In the genomic region with DNA sequence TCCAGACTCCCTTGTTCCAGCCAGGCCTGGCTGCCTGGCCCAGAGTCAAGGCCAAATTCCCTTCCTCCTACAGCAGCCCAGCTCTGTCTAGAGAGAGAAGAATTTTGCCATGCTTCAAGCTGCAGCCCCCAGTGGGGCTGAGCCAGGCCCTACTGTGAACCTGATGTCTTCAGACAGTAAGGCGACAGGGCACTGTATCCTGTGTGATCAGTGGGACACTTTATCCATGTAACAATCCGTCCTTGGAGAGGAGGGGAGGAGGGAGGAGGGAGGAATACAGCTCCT, we compare ENCODE assay signal across 8 mouse cellular contexts. TPM values are rescaled to one million over a fixed set of nuclear protein-coding genes. Genes with fewer than 3 reads are reported as not detected.
DNase-seq lines count a peak whose midpoint lies in the region; ATAC-seq lines count a peak whose summit lies in the region.

No protein-coding gene starts in this region.

- no peaks in the 10 kb centered on the region for H3K9me3 ChIP-seq in kidney, embryonic 15.5 days (replicated peaks)
- no peaks in the 10 kb centered on the region for H3K9me3 ChIP-seq in embryonic facial prominence, embryonic 15.5 days (replicated peaks)
- H3K9me3 ChIP-seq in intestine, embryonic 16.5 days (ENCODE audit: control insufficient read depth, low read length): no peaks in the 10 kb centered on the region

- peak overlapping the region; percentile 84; the same call in 1 of the 2 replicates for H3K27ac ChIP-seq in kidney, embryonic 15.5 days
- peak overlapping the region; percentile 87; the same call in 1 of the 2 replicates for H3K27ac ChIP-seq in embryonic facial prominence, embryonic 15.5 days (replicated peaks)
- H3K27ac ChIP-seq in intestine, embryonic 16.5 days (ENCODE audit: low read length): peak overlapping the region; percentile 81

- peaks cover 43% of the 10 kb centered on the region for H3K4me1 ChIP-seq in kidney, embryonic 15.5 days
- H3K4me1 ChIP-seq in embryonic facial prominence, embryonic 15.5 days: peaks cover 43% of the 10 kb centered on the region
- H3K4me1 ChIP-seq in intestine, embryonic 16.5 days (ENCODE audit: control insufficient read depth, insufficient read depth, low read length): peaks cover 14% of the 10 kb centered on the region; the same call in 1 of the 2 replicates

- no peak for ATAC-seq in kidney, embryonic 15.5 days (replicated peaks; ENCODE audit: low FRiP score)
- 0 out of 2 replicates have a peak, but pooled peaks have one; percentile 36 for ATAC-seq in embryonic facial prominence, embryonic 15.5 days (ENCODE audit: insufficient number of reproducible peaks, low FRiP score, low TSS enrichment, low read depth)
- 0 out of 2 replicates have a peak, but pooled peaks have one; percentile 28 for ATAC-seq in intestine, embryonic 16.5 days
- ATAC-seq in megakaryocyte progenitor cell, adult 5-6 weeks (replicated peaks; ENCODE audit: poor library complexity): no peak
- no peak for ATAC-seq in activated CD4-positive, CD25-positive, alpha-beta regulatory T cell, adult 4 months

- no peaks in the 10 kb centered on the region for H3K36me3 ChIP-seq in kidney, embryonic 15.5 days
- H3K36me3 ChIP-seq in embryonic facial prominence, embryonic 15.5 days: no peaks in the 10 kb centered on the region
- H3K36me3 ChIP-seq in intestine, embryonic 16.5 days (ENCODE audit: control insufficient read depth, insufficient read depth, low read length): no peaks in the 10 kb centered on the region

- H3K4me3 ChIP-seq in kidney, embryonic 15.5 days (replicated peaks): no peak overlapping the region
- H3K4me3 ChIP-seq in embryonic facial prominence, embryonic 15.5 days (replicated peaks): no peak overlapping the region
- peak overlapping the region; percentile 36; the same call in 1 of the 2 replicates for H3K4me3 ChIP-seq in intestine, embryonic 16.5 days (ENCODE audit: low read length)

- 43% methylated on average over 2 of the region's 2 CpGs for WGBS in kidney, embryonic 15.5 days
- 29% methylated on average over 2 of the region's 2 CpGs for WGBS in embryonic facial prominence, embryonic 15.5 days
- WGBS in intestine, embryonic 16.5 days: 38% methylated on average over 2 of the region's 2 CpGs

- H3K9ac ChIP-seq in kidney, embryonic 15.5 days: no peak overlapping the region
- no peak overlapping the region; the same call in 1 of the 2 replicates for H3K9ac ChIP-seq in embryonic facial prominence, embryonic 15.5 days
- H3K9ac ChIP-seq in intestine, embryonic 16.5 days (ENCODE audit: low read depth, low read length): peak overlapping the region; percentile 62

- H3K4me2 ChIP-seq in kidney, embryonic 15.5 days: peak overlapping the region; percentile 55; the same call in 1 of the 2 replicates
- H3K4me2 ChIP-seq in embryonic facial prominence, embryonic 15.5 days (replicated peaks): peak overlapping the region; percentile 44
- H3K4me2 ChIP-seq in intestine, embryonic 16.5 days (ENCODE audit: low read depth, low read length): 0 out of 2 replicates have a peak overlapping the region, but pooled peaks have one; percentile 13

- no peak for DNase-seq in kidney, postnatal 25 days
- DNase-seq in brain, adult 2 months (ENCODE audit: low read depth, low spot score): peak; percentile 65
- no peak for DNase-seq in lung, postnatal 25 days (ENCODE audit: low spot score)

- H3K27me3 ChIP-seq in kidney, embryonic 15.5 days: no peaks in the 10 kb centered on the region
- H3K27me3 ChIP-seq in embryonic facial prominence, embryonic 15.5 days: no peaks in the 10 kb centered on the region
- H3K27me3 ChIP-seq in intestine, embryonic 16.5 days (replicated peaks; ENCODE audit: control insufficient read depth, insufficient read depth, low read length): no peaks in the 10 kb centered on the region

RNA-seq across cellular contexts. Expression of a gene that starts 1.4 kb away (rescaled TPM):
- polyA plus RNA-seq in kidney, embryonic 15.5 days (2015; fragmentation: Nextera tagmentation; extraction: Ambion mirVana): 37.5 and 40.4 TPM in 2 replicates
- polyA plus RNA-seq in embryonic facial prominence, embryonic 15.5 days (2015; fragmentation: Nextera tagmentation; extraction: Ambion mirVana): 67.9 and 72.0 TPM in 2 replicates
- polyA plus RNA-seq in intestine, embryonic 16.5 days (2015; fragmentation: Nextera tagmentation; extraction: Ambion mirVana): 27.0 and 28.7 TPM in 2 replicates
- 3.9 and 4.0 TPM in 2 replicates for total RNA-seq in megakaryocyte progenitor cell, adult 5-6 weeks (2015)
- total RNA-seq in megakaryocyte progenitor cell, adult 5-6 weeks (2017): 3.0 and 4.1 TPM in 2 replicates
- under 1 TPM; 0.26 to 0.68 TPM for polyA plus RNA-seq in activated CD4-positive, CD25-positive, alpha-beta regulatory T cell, adult 4 months (2017; shearing (Covaris generic))

Comparison
In these comparisons a context has a peak if more than half of its experiments do, and no peak if none do; other contexts are left out.
1. ATAC-seq: peak in embryonic facial prominence, embryonic 15.5 days (single experiment) and intestine, embryonic 16.5 days (single experiment); none in kidney, embryonic 15.5 days (single experiment), megakaryocyte progenitor cell, adult 5-6 weeks (single experiment) and activated CD4-positive, CD25-positive, alpha-beta regulatory T cell, adult 4 months (single experiment).
2. RNA of a gene that starts 1.4 kb away (polyA plus RNA-seq): 67.9 to 72.0 TPM in embryonic facial prominence, embryonic 15.5 days, 37.5 to 40.4 TPM in kidney, embryonic 15.5 days and 27.0 to 28.7 TPM in intestine, embryonic 16.5 days; 0.26 to 0.68 TPM in activated CD4-positive, CD25-positive, alpha-beta regulatory T cell, adult 4 months; every median in the first group is over 10 times any median in the second.
3. Peak in every context shown above with its lines, with median percentiles within 50 percentile points of each other: H3K27ac ChIP-seq and H3K4me2 ChIP-seq.